Comparison of ENCODE assay signal across 15 mouse cellular contexts in the genomic region with DNA sequence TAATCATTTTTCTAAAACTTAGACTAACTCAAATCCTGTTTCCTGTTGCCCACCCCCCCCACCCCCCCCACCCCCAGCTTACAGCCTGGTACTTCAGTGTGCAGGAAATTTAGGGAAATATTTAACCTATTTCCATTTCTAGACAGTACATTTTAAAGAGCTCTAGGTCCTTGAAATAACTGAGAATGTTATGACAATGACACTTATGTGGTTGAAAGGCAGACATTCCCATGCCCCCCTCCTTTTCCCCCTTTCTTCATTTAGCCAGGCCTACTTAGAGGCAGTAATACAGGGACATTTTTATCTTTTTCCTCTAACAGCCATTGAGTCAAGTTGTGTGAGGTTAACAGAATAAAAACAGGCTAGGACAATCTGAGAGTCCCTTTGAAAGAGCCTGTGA.
"Had no signal": no experiment of that assay in that cellular context is flagged by ENCODE, and none has a peak within 500 bp of the region (broad histone marks: within the 10 kb centered on the region; RNA-seq: fewer than 3 reads in every experiment).

No protein-coding gene starts in this region.

- ATAC-seq: liver, embryonic 12.5 days; midbrain, embryonic 13.5 days; midbrain, embryonic 15.5 days had no signal

- H3K9me3 ChIP-seq: limb, embryonic 15.5 days; liver, embryonic 12.5 days; midbrain, embryonic 13.5 days; midbrain, embryonic 15.5 days; neural tube, embryonic 12.5 days; stomach, embryonic 15.5 days had no signal

- H3K36me3 ChIP-seq: limb, embryonic 15.5 days; liver, embryonic 12.5 days; midbrain, embryonic 13.5 days; midbrain, embryonic 15.5 days; neural tube, embryonic 12.5 days; stomach, embryonic 15.5 days had no signal

- H3K27ac ChIP-seq: limb, embryonic 15.5 days; liver, embryonic 12.5 days; liver, embryonic 14.5 days; macrophage; midbrain, embryonic 13.5 days; midbrain, embryonic 15.5 days; neural tube, embryonic 12.5 days; stomach, embryonic 15.5 days; stomach, postnatal 0 days had no signal

- H3K4me1 ChIP-seq: limb, embryonic 15.5 days; liver, embryonic 12.5 days; megakaryocyte, embryonic 14.5 days; midbrain, embryonic 13.5 days; midbrain, embryonic 15.5 days; neural tube, embryonic 12.5 days; stomach, embryonic 15.5 days had no signal

- H3K4me2 ChIP-seq: limb, embryonic 15.5 days; liver, embryonic 12.5 days; midbrain, embryonic 11.5 days; midbrain, embryonic 13.5 days; midbrain, embryonic 15.5 days; neural tube, embryonic 12.5 days; stomach, embryonic 15.5 days had no signal

- DNase-seq: right cerebral cortex, postnatal 14 days; thymus, adult 18-20 months; thymus, postnatal 14 days; thymus, postnatal 36 days had no signal

- H3K9ac ChIP-seq: limb, embryonic 15.5 days; liver, embryonic 12.5 days; liver, embryonic 14.5 days; midbrain, embryonic 13.5 days; midbrain, embryonic 15.5 days; neural tube, embryonic 12.5 days; stomach, embryonic 15.5 days had no signal

- H3K4me3 ChIP-seq: limb, embryonic 15.5 days; liver, embryonic 12.5 days; megakaryocyte, embryonic 14.5 days; midbrain, embryonic 13.5 days; midbrain, embryonic 15.5 days; neural tube, embryonic 12.5 days; stomach, embryonic 15.5 days had no signal

- H3K27me3 ChIP-seq: limb, embryonic 15.5 days; liver, embryonic 12.5 days; megakaryocyte, embryonic 14.5 days; midbrain, embryonic 13.5 days; midbrain, embryonic 15.5 days; neural tube, embryonic 12.5 days; stomach, embryonic 15.5 days had no signal
